ENCODE assay signal across 8 mouse cellular contexts in the genomic region with DNA sequence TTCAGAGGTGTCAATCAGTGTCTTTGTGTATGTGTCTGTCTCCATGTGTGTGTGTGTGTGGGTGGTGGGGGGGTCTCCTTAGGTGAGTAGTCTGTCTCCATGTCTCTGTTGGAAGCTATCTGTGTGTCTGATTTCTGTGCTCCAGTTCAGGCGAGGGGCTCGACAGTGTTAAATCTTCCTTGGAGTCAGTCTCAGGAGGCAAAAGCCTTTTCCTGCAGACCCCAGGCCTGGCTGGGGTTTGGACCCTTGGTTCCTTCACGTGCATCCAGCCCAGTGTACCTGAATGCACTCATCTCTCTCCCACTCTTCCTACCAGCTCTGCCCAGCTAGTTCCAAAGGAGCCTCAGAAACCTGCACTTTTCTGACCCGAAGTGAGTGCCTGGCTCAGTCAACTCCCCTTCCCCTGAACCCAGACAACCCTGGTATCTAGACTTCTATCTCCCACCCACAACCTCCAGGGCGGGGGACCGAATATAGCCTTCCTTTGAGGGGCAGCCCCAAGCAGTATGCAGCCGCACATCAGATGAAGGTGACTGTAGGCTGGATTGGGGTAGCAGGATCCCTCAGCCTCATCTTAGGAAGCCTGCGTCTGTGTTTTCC. TPM values are rescaled to one million over a fixed set of nuclear protein-coding genes. Genes with fewer than 3 reads are reported as not detected.
A peak's percentile ranks its signal among the peaks of the same experiment; 100 is the strongest.
DNase-seq lines count a peak whose midpoint lies in the region; ATAC-seq and TF ChIP-seq lines count a peak whose summit lies in the region.

No protein-coding gene starts in this region.

- H3K9me3 ChIP-seq in neural tube, embryonic 11.5 days (ENCODE audit: control insufficient read depth, low read length): no peaks in the 10 kb centered on the region
- no peaks in the 10 kb centered on the region for H3K9me3 ChIP-seq in forebrain, embryonic 13.5 days (replicated peaks)
- no peaks in the 10 kb centered on the region for H3K9me3 ChIP-seq in intestine, postnatal 0 days (ENCODE audit: control insufficient read depth)
- no peaks in the 10 kb centered on the region for H3K9me3 ChIP-seq in neural tube, embryonic 15.5 days (replicated peaks)

- no peaks in the 10 kb centered on the region for H3K36me3 ChIP-seq in neural tube, embryonic 11.5 days (ENCODE audit: control insufficient read depth, insufficient read depth, low read length)
- H3K36me3 ChIP-seq in forebrain, embryonic 13.5 days (ENCODE audit: poor library complexity, severe bottlenecking): no peaks in the 10 kb centered on the region
- H3K36me3 ChIP-seq in intestine, postnatal 0 days (ENCODE audit: control insufficient read depth, insufficient read depth): no peaks in the 10 kb centered on the region
- H3K36me3 ChIP-seq in neural tube, embryonic 15.5 days: no peaks in the 10 kb centered on the region

- peak overlapping the region; percentile 54; the same call in 1 of the 2 replicates for H3K27ac ChIP-seq in neural tube, embryonic 11.5 days (ENCODE audit: low read depth, low read length)
- H3K27ac ChIP-seq in forebrain, embryonic 13.5 days: peak overlapping the region; percentile 68
- peak overlapping the region; percentile 64 for H3K27ac ChIP-seq in intestine, postnatal 0 days (ENCODE audit: low read depth, low read length)
- H3K27ac ChIP-seq in neural tube, embryonic 15.5 days (replicated peaks): peak overlapping the region; percentile 85

- TF ChIP-seq CTCF in intestine, postnatal 0 days (IDR thresholded peaks at IDR 0.05; ENCODE audit: low read depth): no peak

- peak overlapping the region; percentile 43 for H3K9ac ChIP-seq in neural tube, embryonic 11.5 days (ENCODE audit: low read length)
- peak overlapping the region; percentile 82 for H3K9ac ChIP-seq in forebrain, embryonic 13.5 days
- H3K9ac ChIP-seq in intestine, postnatal 0 days (ENCODE audit: low read depth, low read length): peak overlapping the region; percentile 55
- H3K9ac ChIP-seq in neural tube, embryonic 15.5 days (replicated peaks): peak overlapping the region; percentile 59

- H3K4me1 ChIP-seq in neural tube, embryonic 11.5 days (ENCODE audit: control insufficient read depth, insufficient read depth, low read length): peaks cover 28% of the 10 kb centered on the region
- peaks cover 50% of the 10 kb centered on the region for H3K4me1 ChIP-seq in forebrain, embryonic 13.5 days
- H3K4me1 ChIP-seq in intestine, postnatal 0 days (replicated peaks; ENCODE audit: control insufficient read depth, insufficient read depth, low read length): 0 out of 2 replicates have a peak, but pooled peaks cover 3% of the 10 kb centered on the region
- peaks cover 63% of the 10 kb centered on the region for H3K4me1 ChIP-seq in neural tube, embryonic 15.5 days

- WGBS in neural tube, embryonic 11.5 days: 0% methylated on average over 8 of the region's 8 CpGs
- WGBS in forebrain, embryonic 13.5 days: 0% methylated on average over 8 of the region's 8 CpGs
- 19% methylated on average over 8 of the region's 8 CpGs for WGBS in intestine, postnatal 0 days
- WGBS in neural tube, embryonic 15.5 days: 3% methylated on average over 8 of the region's 8 CpGs

- peak overlapping the region; percentile 81 for H3K4me2 ChIP-seq in neural tube, embryonic 11.5 days (ENCODE audit: low read depth)
- peak overlapping the region; percentile 82 for H3K4me2 ChIP-seq in forebrain, embryonic 13.5 days
- peak overlapping the region; percentile 70 for H3K4me2 ChIP-seq in intestine, postnatal 0 days (replicated peaks; ENCODE audit: low read depth)
- H3K4me2 ChIP-seq in neural tube, embryonic 15.5 days: peak overlapping the region; percentile 73

- no peaks in the 10 kb centered on the region for H3K27me3 ChIP-seq in neural tube, embryonic 11.5 days (ENCODE audit: control insufficient read depth, insufficient read depth, low read length)
- H3K27me3 ChIP-seq in forebrain, embryonic 13.5 days: 0 out of 2 replicates have a peak, but pooled peaks cover 6% of the 10 kb centered on the region
- H3K27me3 ChIP-seq in intestine, postnatal 0 days (replicated peaks; ENCODE audit: control insufficient read depth, insufficient read depth, low read length): peaks cover 10% of the 10 kb centered on the region
- H3K27me3 ChIP-seq in neural tube, embryonic 15.5 days (replicated peaks): 0 out of 2 replicates have a peak, but pooled peaks cover 5% of the 10 kb centered on the region

- DNase-seq in neural tube, embryonic 11.5 days (ENCODE audit: low spot score): peak; percentile 33
- DNase-seq in neural tube, embryonic 10.5 days (ENCODE audit: extremely low spot score, low spot score): no peak
- DNase-seq in right cerebral cortex, postnatal 25 days: no peak
- no peak for DNase-seq in cerebellum, adult 11 months
- no peak for DNase-seq in urinary bladder, postnatal 4 days (ENCODE audit: low spot score in 2 of 2)

- H3K4me3 ChIP-seq in neural tube, embryonic 11.5 days (ENCODE audit: low read depth, low read length): peak overlapping the region; percentile 62
- peak overlapping the region; percentile 55 for H3K4me3 ChIP-seq in forebrain, embryonic 13.5 days
- peak overlapping the region; percentile 56 for H3K4me3 ChIP-seq in intestine, postnatal 0 days (ENCODE audit: low read depth, low read length)
- peak overlapping the region; percentile 63 for H3K4me3 ChIP-seq in neural tube, embryonic 15.5 days (replicated peaks)

- ATAC-seq in neural tube, embryonic 11.5 days (ENCODE audit: insufficient read depth, low FRiP score, low TSS enrichment): no peak
- ATAC-seq in forebrain, embryonic 13.5 days: no peak
- ATAC-seq in intestine, postnatal 0 days: no peak
- peak; percentile 23; the same call in 1 of the 2 replicates for ATAC-seq in neural tube, embryonic 15.5 days (ENCODE audit: low FRiP score)

RNA-seq across cellular contexts. Expression of gene Kirrel, which starts 1.0 kb away (rescaled TPM):
- 10.1 and 11.0 TPM in 2 replicates for polyA plus RNA-seq in neural tube, embryonic 11.5 days (2014; fragmentation: Nextera tagmentation; extraction: Ambion mirVana)
- polyA plus RNA-seq in forebrain, embryonic 13.5 days (2015; fragmentation: Nextera tagmentation; extraction: Ambion mirVana): 5.8 and 7.4 TPM in 2 replicates
- polyA plus RNA-seq in intestine, postnatal 0 days (2015; fragmentation: Nextera tagmentation; extraction: Ambion mirVana): 3.8 and 4.4 TPM in 2 replicates
- polyA plus RNA-seq in neural tube, embryonic 15.5 days (2015; fragmentation: Nextera tagmentation; extraction: Ambion mirVana): 5.9 and 8.0 TPM in 2 replicates
